Mouse (Mus musculus) spleen, adult 2 months (tissue): ENCODE measurements around the gene Kiss1.

Experiments used
- CTCF ChIP-seq: fragments of 200-500 bp; IDR thresholded peaks from 2 replicates; pipeline ENCODE4 v1.5.1; 2011; ENCODE audit warnings: mild to moderate bottlenecking, inconsistent platforms; ENCODE audit not compliant: insufficient read depth, insufficient read length, insufficient replicate concordance; ENCODE audit errors: extremely low read depth
- POLR2A ChIP-seq: fragments of 200-500 bp; IDR thresholded peaks from 2 replicates; pipeline ENCODE4 v1.6.1; 2011; ENCODE audit warnings: low read depth, low read length, inconsistent platforms

GRCm38 (mm10) chr1:133292608-133293007, 29.1 kb upstream of the Kiss1 start:
- TF ChIP-seq CTCF (no peak), POLR2A (no peak)
